Mouse (Mus musculus) neural tube, embryonic 12.5 days (tissue): Measurements from ENCODE around the gene Srgap1. TPM values are rescaled to one million over a fixed set of nuclear protein-coding genes. Genes with fewer than 3 reads are reported as not detected.

Experiments
- ATAC-seq: fragments of 200-750 bp; cut with Nextera tagmentation; 2 replicates; pipeline ENCODE4 v1.8.0; 2017; ENCODE audit warnings: low read depth, mild to moderate bottlenecking, moderate TSS enrichment, moderate library complexity; ENCODE audit not compliant: low FRiP score
- H3K27ac ChIP-seq: fragments of 300-500 bp; sonication (generic); 2 replicates; pipeline ENCODE4 v1.5.1; 2016
- H3K27me3 ChIP-seq: fragments of 300-500 bp; sonication (generic); replicated peaks from 2 replicates; pipeline ENCODE4 v1.6.1; 2016; ENCODE audit warnings: mild to moderate bottlenecking
- H3K36me3 ChIP-seq: fragments of 300-500 bp; sonication (generic); 2 replicates; pipeline ENCODE4 v1.6.1; 2016; ENCODE audit warnings: mild to moderate bottlenecking
- H3K4me1 ChIP-seq: fragments of 300-500 bp; sonication (generic); 2 replicates; pipeline ENCODE4 v1.6.1; 2016
- H3K4me2 ChIP-seq: fragments of 300-500 bp; sonication (generic); replicated peaks from 2 replicates; pipeline ENCODE4 v1.6.1; 2016; ENCODE audit warnings: mild to moderate bottlenecking
- H3K4me3 ChIP-seq: fragments of 300-500 bp; sonication (generic); 2 replicates; pipeline ENCODE4 v1.5.1; 2016
- H3K9ac ChIP-seq: fragments of 300-500 bp; sonication (generic); 2 replicates; pipeline ENCODE4 v1.6.1; 2016; ENCODE audit warnings: mild to moderate bottlenecking
- H3K9me3 ChIP-seq: fragments of 300-500 bp; sonication (generic); 2 replicates; pipeline ENCODE4 v1.6.1; 2016; ENCODE audit warnings: mild to moderate bottlenecking
- WGBS: fragments of 180-500 bp; shearing (Covaris S2); methylation state at CpG from one replicate; pipeline ENCODE4 v1.1.7; 2016; 5-methylcytosine and 5-hydroxymethylcytosine counted together
- polyA plus RNA-seq: library from polyadenylated mRNA; unstranded; fragments of >200 nt; fragmentation: Nextera tagmentation; extraction: Ambion mirVana; gene quantifications from 2 replicates; pipeline ENCODE4 v1.2.1, GENCODE M21; 2016

The Srgap1 gene
- polyA plus RNA-seq, 1 experiment from 2014 or later = 27.5 TPM

DNA sequence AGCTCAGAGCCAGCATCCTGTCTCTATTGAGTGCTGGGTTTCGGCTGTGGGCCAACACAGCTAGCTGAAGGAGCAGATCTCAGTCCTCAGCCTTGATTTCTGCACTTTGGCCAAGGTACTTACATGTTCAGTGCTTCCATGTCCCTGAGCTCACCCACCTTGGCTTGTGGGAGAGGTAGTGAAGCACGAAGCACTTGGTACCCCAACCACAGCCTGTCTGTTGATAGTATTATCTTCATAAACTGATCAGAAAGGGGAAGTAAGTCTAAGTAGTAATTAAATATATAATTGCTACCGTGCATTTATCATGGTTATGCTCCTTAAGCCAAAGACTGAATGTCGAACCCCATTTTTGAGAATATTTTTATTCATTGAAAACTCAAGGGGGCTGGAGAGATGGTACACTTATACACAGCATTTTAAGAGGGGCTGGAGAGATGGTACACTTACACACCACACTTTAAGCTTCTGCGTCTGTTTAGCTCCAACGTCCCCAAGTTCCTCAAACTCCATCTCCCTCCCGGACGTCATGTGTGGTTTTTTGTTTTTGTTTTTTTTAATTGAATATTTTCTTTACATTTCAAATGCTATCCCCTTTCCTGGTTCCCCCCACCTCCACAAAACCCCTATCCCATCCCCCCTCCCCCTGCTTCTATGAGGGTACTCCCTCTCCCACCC is 315.9 kb downstream of the Srgap1 start:
- Histone ChIP-seq H3K4me1 (no peaks in the 10 kb centered on the region), H3K9me3 (no peaks in the 10 kb centered on the region), H3K4me2 (no peak overlapping the region), H3K9ac (no peak overlapping the region), H3K27ac (no peak overlapping the region), H3K27me3 (no peaks in the 10 kb centered on the region), H3K4me3 (no peak overlapping the region), H3K36me3 (no peaks in the 10 kb centered on the region)
- ATAC-seq = no peak
- WGBS = 87% methylated on average over 8 of the region's 8 CpGs

Other genes with a start within 250 kb of the Srgap1 start
- gene Rxylt1, start 50.1 kb upstream of the Srgap1 start, polyA plus RNA-seq = 38.5 and 43.2 TPM in 2 replicates